Mouse (Mus musculus) erythroblast, embryonic 14.5 days (primary cell): ENCODE measurements around the gene Fam69b.

Experiments used
- GATA1 ChIP-seq: IDR thresholded peaks from 2 replicates; pipeline ENCODE4 v1.6.1; 2012; ENCODE audit warnings: low read length, inconsistent platforms, mixed read lengths
- TAL1 ChIP-seq: IDR thresholded peaks from 3 replicates; pipeline ENCODE4 v1.6.1; 2012; ENCODE audit warnings: low read length, inconsistent platforms, mixed read lengths

DNA sequence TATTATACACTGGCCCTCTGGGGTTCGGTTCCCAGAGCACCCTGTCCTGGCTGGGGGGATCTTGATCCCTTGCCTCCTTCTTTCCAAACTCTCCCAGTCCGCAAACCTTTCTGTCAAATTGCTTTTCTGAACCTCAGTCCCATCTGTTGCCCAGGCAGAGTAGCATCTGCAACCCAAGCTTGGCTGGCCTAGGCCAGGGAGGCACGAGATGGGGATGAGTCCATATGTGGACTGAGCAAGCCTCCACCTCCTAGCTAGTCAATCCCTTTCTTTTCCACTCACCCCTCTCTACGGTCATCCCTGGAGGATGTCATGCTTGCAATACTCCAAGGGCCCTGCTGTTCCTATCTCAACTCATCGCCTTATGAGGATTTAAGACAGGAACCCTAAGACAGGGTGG is 25.6 kb upstream of the Fam69b start:
- TF ChIP-seq GATA1 (no peak), TAL1 (no peak)
